Mouse (Mus musculus) liver, embryonic 18 days (tissue): ENCODE data around the gene Gm20431. TPM values are rescaled to one million over a fixed set of nuclear protein-coding genes. Genes with fewer than 3 reads are reported as not detected.

Experiments used
- polyA plus RNA-seq: library from polyadenylated mRNA; depleted of rRNA; stranded (reverse); fragments of >200 nt; gene quantifications from 2 replicates; pipeline ENCODE4 v1.2.3, GENCODE M21; 2012; rRNA removed

Gm20431 gene
- not detected in 2 replicates for polyA plus RNA-seq

GRCm38 (mm10) chr2:167661270-167662203 is at the start of gene Gm20431:
Gene Gm20431 (minus strand): TSS chr2:167661496.

GRCm38 (mm10) chr2:167689501-167690218 is 28.4 kb upstream of the Gm20431 start, which contains the start of gene Tmem189:
Gene Tmem189 (minus strand): TSS chr2:167689822.

GRCm38 (mm10) chr2:167688498-167689451 is 27.5 kb upstream of the Gm20431 start, which contains the start of gene Cebpb:
Gene Cebpb (plus strand): TSS chr2:167688915.

GRCm38 (mm10) chr2:167631591-167632448 is 29.5 kb downstream of the Gm20431 start, which contains the start of gene Ube2v1:
Gene Ube2v1 (minus strand): TSS chr2:167632095.

Other genes with a start within 250 kb of the Gm20431 start
- gene Slc9a8, start 239.8 kb downstream of the Gm20431 start, polyA plus RNA-seq: 12.4 and 14.4 TPM in 2 replicates
- 46.8 and 52.3 TPM in 2 replicates for gene Rnf114, start 168.9 kb downstream of the Gm20431 start, polyA plus RNA-seq
- 5.3 and 5.6 TPM in 2 replicates for gene Spata2, start 168.6 kb downstream of the Gm20431 start, polyA plus RNA-seq
- 1.6 and 1.7 TPM in 2 replicates for gene Snai1, start 123.3 kb downstream of the Gm20431 start, polyA plus RNA-seq
- 51.2 and 54.5 TPM in 2 replicates for gene Ube2v1, start 29.4 kb downstream of the Gm20431 start, polyA plus RNA-seq
- 41.0 and 43.4 TPM in 2 replicates for gene Cebpb, start 27.4 kb upstream of the Gm20431 start, polyA plus RNA-seq
- gene Tmem189, start 28.3 kb upstream of the Gm20431 start, polyA plus RNA-seq: 14.8 and 16.0 TPM in 2 replicates